Mouse (Mus musculus) brain, adult 10 weeks (tissue): ENCODE data around the gene Gpr82. TPM values are rescaled to one million over a fixed set of nuclear protein-coding genes. Genes with fewer than 3 reads are reported as not detected.

Experiments
- polyA plus RNA-seq: library from polyadenylated mRNA; stranded (reverse); fragments of 350-450 nt; fragmentation: Illumina TruSeq; extraction: RNeasy Lipid Tissue Mini Kit (QIAGEN cat#74804); gene quantifications from one replicate; pipeline ENCODE4 v1.2.3, GENCODE M21; 2015; ENCODE audit warnings: low read depth, low replicate concordance

Gpr82 gene
- not detected for polyA plus RNA-seq

DNA sequence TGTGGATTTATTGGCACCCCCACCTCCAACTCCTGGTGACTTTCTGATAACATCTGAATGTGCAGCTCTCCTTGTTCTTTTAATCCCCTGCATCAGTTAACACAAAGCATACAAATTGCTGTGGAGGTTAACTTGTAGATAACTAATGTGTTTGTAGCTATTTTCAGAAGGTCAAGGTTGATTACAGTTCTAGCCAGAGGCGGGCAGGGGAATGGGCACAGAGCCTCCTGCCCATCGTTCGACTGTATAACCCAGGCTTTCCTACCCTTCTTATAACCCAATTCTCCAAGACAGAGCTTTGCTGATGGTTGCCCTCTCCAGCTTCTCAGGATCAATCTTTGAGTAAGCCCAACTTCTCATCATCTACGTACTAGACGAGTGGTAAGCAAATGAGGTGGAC is at the start of gene Gpr82:
Gpr82 (plus strand) TSS at position 301 of the 400 bp plus-strand sequence.

DNA sequence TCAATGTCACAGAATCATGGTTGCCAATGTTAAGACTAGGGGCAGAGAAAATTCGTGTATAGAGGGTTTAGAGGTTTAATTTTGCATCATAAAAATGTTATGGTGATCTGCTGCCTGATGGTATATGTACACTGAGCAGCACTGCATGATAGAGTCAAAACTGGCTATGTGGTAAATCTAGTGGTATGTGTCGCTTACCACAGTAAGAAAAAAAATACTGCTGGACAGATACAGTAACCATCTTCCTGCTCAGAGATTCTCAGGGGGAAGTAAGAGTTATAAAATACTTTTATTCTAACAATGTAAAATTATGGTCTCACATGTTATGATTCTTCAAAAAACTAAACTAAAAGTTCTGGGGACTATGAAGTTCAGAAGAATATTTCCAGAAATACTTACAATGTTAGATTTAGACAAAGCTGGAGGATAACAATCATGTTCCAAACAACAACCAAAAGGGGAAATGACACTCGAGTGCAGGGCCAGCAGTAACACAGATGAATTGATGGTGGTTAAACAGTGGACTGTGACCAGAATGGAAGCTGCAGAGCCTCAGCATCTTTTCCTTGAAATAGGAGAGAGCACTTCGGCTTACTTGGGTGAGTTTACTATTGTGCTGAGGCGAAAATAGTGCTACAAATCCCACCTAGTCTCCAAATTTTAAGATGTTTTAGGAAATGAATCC is 29.4 kb upstream of the Gpr82 start, which contains the start of gene Gpr34:
Gpr34 (plus strand) TSS at position 491 of the 685 bp plus-strand sequence.

Other genes with a start within 250 kb of the Gpr82 start
- 0.27 TPM for gene Nyx, start 195.3 kb upstream of the Gpr82 start, polyA plus RNA-seq
- gene Gpr34, start 29.3 kb upstream of the Gpr82 start, polyA plus RNA-seq = 24.8 TPM
- gene Cask, start 190.0 kb downstream of the Gpr82 start, polyA plus RNA-seq = 41.8 TPM